In genomic region chr8:70766571-70767440, GRCm38 (mm10) we compare ENCODE assay signal across 9 mouse cellular contexts. TPM values are rescaled to one million over a fixed set of nuclear protein-coding genes. Genes with fewer than 3 reads are reported as not detected.
A peak's percentile ranks its signal among the peaks of the same experiment; 100 is the strongest.
DNase-seq lines count a peak whose midpoint lies in the region; ATAC-seq and TF ChIP-seq lines count a peak whose summit lies in the region.
"Had no signal": no experiment of that assay in that cellular context is flagged by ENCODE, and none has a peak within 500 bp of the region (broad histone marks: within the 10 kb centered on the region; RNA-seq: fewer than 3 reads in every experiment).

No protein-coding gene starts in this region.

- H3K9ac ChIP-seq in CH12.LX (ENCODE audit: insufficient read depth, low read depth) = peak overlapping the region; percentile 41
- peak overlapping the region; percentile 70 for H3K9ac ChIP-seq in heart, embryonic 16.5 days (ENCODE audit: low read length)
- H3K9ac ChIP-seq in stomach, embryonic 14.5 days (replicated peaks; ENCODE audit: low read depth, low read length) = peak overlapping the region; percentile 30; the same call in 1 of the 2 replicates

- H3K9me3 ChIP-seq in CH12.LX (replicated peaks; ENCODE audit: low read length) = no peaks in the 10 kb centered on the region
- no peaks in the 10 kb centered on the region for H3K9me3 ChIP-seq in heart, embryonic 16.5 days (replicated peaks; ENCODE audit: control insufficient read depth, low read length)
- no peaks in the 10 kb centered on the region for H3K9me3 ChIP-seq in megakaryocyte, embryonic 14.5 days
- no peaks in the 10 kb centered on the region for H3K9me3 ChIP-seq in stomach, embryonic 14.5 days (ENCODE audit: control insufficient read depth, low read depth, low read length)

- H3K27ac ChIP-seq in CH12.LX (ENCODE audit: insufficient read depth, low read depth) = peak overlapping the region; percentile 75
- H3K27ac ChIP-seq in heart, embryonic 16.5 days (ENCODE audit: low read length) = 0 out of 2 replicates have a peak overlapping the region, but pooled peaks have one; percentile 44
- peak overlapping the region; percentile 72; the same call in 1 of the 2 replicates for H3K27ac ChIP-seq in stomach, embryonic 14.5 days (ENCODE audit: low read length)

- no peak for TF ChIP-seq CTCF in CH12.LX (conservative IDR thresholded peaks at IDR 0.05 in 1 of 2, IDR thresholded peaks at IDR 0.05 in 1 of 2; ENCODE audit: low read depth in 2 of 2, low read length in 2 of 2)

- no peak for TF ChIP-seq RAD21 in CH12.LX (IDR thresholded peaks at IDR 0.05; ENCODE audit: low read depth, low read length)

- H3K79me2 ChIP-seq in CH12.LX (replicated peaks; ENCODE audit: control insufficient read depth, extremely low read depth, insufficient read depth, poor library complexity, severe bottlenecking) = no peaks in the 10 kb centered on the region

- dilution Hi-C loops in CH12.LX (cut with MboI; ENCODE audit: extremely low pct_ligation_motif_present, extremely low pct_unique_long_range_greater_than_20kb, low sequenced_read_pairs) = no loop called here

- ATAC-seq in erythroblast, adult 5-6 weeks (replicated peaks; ENCODE audit: low FRiP score, poor library complexity, severe bottlenecking) = peak; percentile 54
- peak; percentile 26; the same call in 1 of the 2 replicates for ATAC-seq in heart, embryonic 16.5 days (replicated peaks; ENCODE audit: extremely low read depth, insufficient read depth, low FRiP score)
- ATAC-seq in stomach, embryonic 14.5 days (ENCODE audit: insufficient number of reproducible peaks, insufficient read depth, low FRiP score, low read depth) = peak; percentile 73

- peaks cover 31 to 75% of the 10 kb centered on the region in 2 experiments for H3K4me1 ChIP-seq in CH12.LX (ENCODE audit: control insufficient read depth in 1 of 2, insufficient read depth in 2 of 2)
- peaks cover 18% of the 10 kb centered on the region for H3K4me1 ChIP-seq in heart, embryonic 16.5 days (ENCODE audit: control insufficient read depth, insufficient read depth, low read length)
- H3K4me1 ChIP-seq in megakaryocyte, embryonic 14.5 days = peaks cover 85% of the 10 kb centered on the region
- peaks cover 6% of the 10 kb centered on the region; the same call in 1 of the 2 replicates for H3K4me1 ChIP-seq in stomach, embryonic 14.5 days (ENCODE audit: control insufficient read depth, insufficient read depth, low read length)

- H3K4me3 ChIP-seq in CH12.LX (replicated peaks in 1 of 3; ENCODE audit: low read depth in 2 of 3, low read length in 2 of 3, poor library complexity in 1 of 3) = peak overlapping the region; percentile 62 to 69 (median 65)
- H3K4me3 ChIP-seq in heart, embryonic 16.5 days (ENCODE audit: low read length) = peak overlapping the region; percentile 56
- H3K4me3 ChIP-seq in megakaryocyte, embryonic 14.5 days (replicated peaks) = peak overlapping the region; percentile 89
- peak overlapping the region; percentile 42 for H3K4me3 ChIP-seq in stomach, embryonic 14.5 days (ENCODE audit: low read depth, low read length)

- in situ Hi-C loops in CH12.LX (cut with MboI; ENCODE audit: low pct_ligation_motif_present, low pct_unique_long_range_greater_than_20kb, low sequenced_read_pairs) = loop anchor here (5.0 kb wide), 1 partner anchor 35 kb away; no protein-coding TSS in a partner anchor

- peak overlapping the region; percentile 69 for H3K4me2 ChIP-seq in CH12.LX (ENCODE audit: insufficient read depth, low read depth, poor library complexity, severe bottlenecking)
- H3K4me2 ChIP-seq in heart, embryonic 16.5 days (ENCODE audit: low read depth, low read length) = peak overlapping the region; percentile 86
- peak overlapping the region; percentile 90 for H3K4me2 ChIP-seq in stomach, embryonic 14.5 days (replicated peaks; ENCODE audit: low read depth, low read length)

- TF ChIP-seq POLR2A in CH12.LX (IDR thresholded peaks at IDR 0.05; ENCODE audit: low read depth, low read length) = peak; percentile 93

- WGBS in heart, embryonic 16.5 days = 12% methylated on average over 21 of the region's 21 CpGs
- 7% methylated on average over 21 of the region's 21 CpGs for WGBS in stomach, embryonic 14.5 days

- H3K36me3 ChIP-seq in CH12.LX (replicated peaks in 1 of 2; ENCODE audit: control insufficient read depth in 1 of 2, insufficient read depth in 1 of 2, low read length in 1 of 2) = peaks cover 39 to 69% of the 10 kb centered on the region in 2 experiments
- H3K36me3 ChIP-seq in heart, embryonic 16.5 days (ENCODE audit: control insufficient read depth, insufficient read depth) = peaks cover 25% of the 10 kb centered on the region
- peaks cover 59% of the 10 kb centered on the region for H3K36me3 ChIP-seq in megakaryocyte, embryonic 14.5 days (replicated peaks; ENCODE audit: low read length)
- peaks cover 28% of the 10 kb centered on the region for H3K36me3 ChIP-seq in stomach, embryonic 14.5 days (ENCODE audit: control insufficient read depth, insufficient read depth, low read length)

- no peaks in the 10 kb centered on the region for H3K27me3 ChIP-seq in CH12.LX (replicated peaks)
- H3K27me3 ChIP-seq in heart, embryonic 16.5 days (ENCODE audit: control insufficient read depth, insufficient read depth, low read length) = no peaks in the 10 kb centered on the region
- peaks cover 6% of the 10 kb centered on the region for H3K27me3 ChIP-seq in megakaryocyte, embryonic 14.5 days (replicated peaks)
- H3K27me3 ChIP-seq in stomach, embryonic 14.5 days (ENCODE audit: control insufficient read depth, insufficient read depth, low read length) = no peaks in the 10 kb centered on the region

- TF ChIP-seq EP300 in CH12.LX (IDR thresholded peaks at IDR 0.05; ENCODE audit: low read length) = no peak

- DNase-seq in CH12.LX (ENCODE audit: extremely low read depth) = peak; percentile 88
- DNase-seq in adrenal gland, postnatal 36 days = peak; percentile 73 to 82
- peak; percentile 92 to 96 for DNase-seq in kidney, postnatal 25 days
- DNase-seq in right cerebral cortex, postnatal 4 days = no peak

TF ChIP-seq in CH12.LX, 34 proteins besides CTCF, POLR2A, EP300 and RAD21 (continues in another document):
- TF ChIP-seq IRF4 (IDR thresholded peaks at IDR 0.05; ENCODE audit: low read depth, low read length) (no peak), ZKSCAN1 (IDR thresholded peaks at IDR 0.05; ENCODE audit: borderline replicate concordance, low read depth, low read length) (no peak)

RNA-seq across cellular contexts. Expression of gene Mpv17l2, which starts 6.1 kb away (rescaled TPM):
- total RNA-seq in CH12.LX (2012; rRNA removed) = 25.3 and 28.5 TPM in 2 replicates
- total RNA-seq in CH12.LX (2014; rRNA removed) = 22.8 and 27.1 TPM in 2 replicates
- 31.9 and 36.1 TPM in 2 replicates for polyA plus RNA-seq in CH12.LX (2012; ENCODE audit: insufficient read length, low read depth)
- total RNA-seq in adrenal gland, postnatal 36 days (2021) = 100 to 1,000 TPM; 119 to 155 TPM
- 8.2 and 9.6 TPM in 2 replicates for total RNA-seq in erythroblast, adult 5-6 weeks (2015; ENCODE audit: low replicate concordance)
- 3.8 and 6.4 TPM in 2 replicates for total RNA-seq in erythroblast, adult 5-6 weeks (2017; ENCODE audit: low replicate concordance)
- 44.0 and 50.5 TPM in 2 replicates for polyA plus RNA-seq in heart, embryonic 16.5 days (2015; fragmentation: Nextera tagmentation; extraction: Ambion mirVana)
- polyA plus RNA-seq in megakaryocyte, embryonic 14.5 days (2012; ENCODE audit: insufficient read depth, low replicate concordance) = 99.7 and 186 TPM in 2 replicates
- 42.8 and 43.1 TPM in 2 replicates for polyA plus RNA-seq in stomach, embryonic 14.5 days (2014; fragmentation: Nextera tagmentation; extraction: Ambion mirVana)

RNA-seq across cellular contexts. Expression of gene Pik3r2, which starts 9.7 kb away (rescaled TPM):
- 37.4 and 45.9 TPM in 2 replicates for total RNA-seq in CH12.LX (2012; rRNA removed)
- total RNA-seq in CH12.LX (2014; rRNA removed) = 12.4 and 13.8 TPM in 2 replicates
- polyA plus RNA-seq in CH12.LX (2012; ENCODE audit: insufficient read length, low read depth) = 16.3 and 25.8 TPM in 2 replicates
- 10 to 100 TPM; 35.6 to 51.5 TPM for total RNA-seq in adrenal gland, postnatal 36 days (2021)
- 4.8 and 12.1 TPM in 2 replicates for total RNA-seq in erythroblast, adult 5-6 weeks (2015; ENCODE audit: low replicate concordance)
- total RNA-seq in erythroblast, adult 5-6 weeks (2017; ENCODE audit: low replicate concordance) = 5.9 and 6.3 TPM in 2 replicates
- 42.1 and 43.3 TPM in 2 replicates for polyA plus RNA-seq in heart, embryonic 16.5 days (2015; fragmentation: Nextera tagmentation; extraction: Ambion mirVana)
- 51.5 and 59.4 TPM in 2 replicates for polyA plus RNA-seq in megakaryocyte, embryonic 14.5 days (2012; ENCODE audit: insufficient read depth, low replicate concordance)
- 44.5 and 45.1 TPM in 2 replicates for polyA plus RNA-seq in stomach, embryonic 14.5 days (2014; fragmentation: Nextera tagmentation; extraction: Ambion mirVana)

RNA-seq across cellular contexts. Expression of gene Rab3a, which starts 12.3 kb away (rescaled TPM):
- total RNA-seq in CH12.LX (2012; rRNA removed) (1.8 and 1.9 TPM in 2 replicates), CH12.LX (2014; rRNA removed) (0.32 and 0.87 TPM in 2 replicates)
- polyA plus RNA-seq in CH12.LX (2012; ENCODE audit: insufficient read length, low read depth) = 0.65 and 0.99 TPM in 2 replicates
- 10 to 100 TPM; 68.6 to 78.2 TPM for total RNA-seq in adrenal gland, postnatal 36 days (2021)
- total RNA-seq in erythroblast, adult 5-6 weeks (2015; ENCODE audit: low replicate concordance) = not detected in 2 replicates
- 1.5 TPM in 1 of 2 replicates, not detected in the other for total RNA-seq in erythroblast, adult 5-6 weeks (2017; ENCODE audit: low replicate concordance)
- polyA plus RNA-seq in heart, embryonic 16.5 days (2015; fragmentation: Nextera tagmentation; extraction: Ambion mirVana) = 29.1 and 30.0 TPM in 2 replicates
- polyA plus RNA-seq in megakaryocyte, embryonic 14.5 days (2012; ENCODE audit: insufficient read depth, low replicate concordance) = 7.8 and 38.4 TPM in 2 replicates
- polyA plus RNA-seq in stomach, embryonic 14.5 days (2014; fragmentation: Nextera tagmentation; extraction: Ambion mirVana) = 27.0 and 28.7 TPM in 2 replicates

RNA-seq across cellular contexts. Expression of gene Mast3, which starts 38.0 kb away (rescaled TPM):
- total RNA-seq in CH12.LX (2012; rRNA removed) (11.3 and 11.6 TPM in 2 replicates), CH12.LX (2014; rRNA removed) (3.3 and 7.0 TPM in 2 replicates)
- polyA plus RNA-seq in CH12.LX (2012; ENCODE audit: insufficient read length, low read depth) = 22.2 and 23.4 TPM in 2 replicates
- 10 to 100 TPM; 16.8 to 19.0 TPM for total RNA-seq in adrenal gland, postnatal 36 days (2021)
- 21.7 and 29.2 TPM in 2 replicates for total RNA-seq in erythroblast, adult 5-6 weeks (2015; ENCODE audit: low replicate concordance)
- 3.9 and 5.4 TPM in 2 replicates for total RNA-seq in erythroblast, adult 5-6 weeks (2017; ENCODE audit: low replicate concordance)
- polyA plus RNA-seq in heart, embryonic 16.5 days (2015; fragmentation: Nextera tagmentation; extraction: Ambion mirVana) = 7.3 and 9.3 TPM in 2 replicates
- polyA plus RNA-seq in megakaryocyte, embryonic 14.5 days (2012; ENCODE audit: insufficient read depth, low replicate concordance) = 370 and 778 TPM in 2 replicates
- polyA plus RNA-seq in stomach, embryonic 14.5 days (2014; fragmentation: Nextera tagmentation; extraction: Ambion mirVana) = 10.7 and 13.2 TPM in 2 replicates

RNA-seq across cellular contexts. Expression of gene Il12rb1, which starts 41.4 kb away (rescaled TPM):
- total RNA-seq in CH12.LX (2012; rRNA removed) = 17.3 and 23.2 TPM in 2 replicates
- total RNA-seq in CH12.LX (2014; rRNA removed) = 4.5 and 5.6 TPM in 2 replicates
- 11.4 and 12.5 TPM in 2 replicates for polyA plus RNA-seq in CH12.LX (2012; ENCODE audit: insufficient read length, low read depth)
- total RNA-seq in adrenal gland, postnatal 36 days (2021) = not detected
- total RNA-seq in erythroblast, adult 5-6 weeks (2015; ENCODE audit: low replicate concordance) = not detected in 2 replicates
- 0.14 and 0.51 TPM in 2 replicates for total RNA-seq in erythroblast, adult 5-6 weeks (2017; ENCODE audit: low replicate concordance)
- polyA plus RNA-seq in heart, embryonic 16.5 days (2015; fragmentation: Nextera tagmentation; extraction: Ambion mirVana) = 0.77 and 1.6 TPM in 2 replicates
- polyA plus RNA-seq in megakaryocyte, embryonic 14.5 days (2012; ENCODE audit: insufficient read depth, low replicate concordance) = 10.8 and 11.1 TPM in 2 replicates
- 0.59 TPM in 1 of 2 replicates, not detected in the other for polyA plus RNA-seq in stomach, embryonic 14.5 days (2014; fragmentation: Nextera tagmentation; extraction: Ambion mirVana)
- total RNA-seq: gastrocnemius, postnatal 4 days had no signal
